Mouse (Mus musculus) CH12.LX (cell line): Measurements from ENCODE around the gene Adtrp. TPM values are rescaled to one million over a fixed set of nuclear protein-coding genes. Genes with fewer than 3 reads are reported as not detected.

Source experiments
- DNase-seq: peaks from one replicate; pipeline ENCODE4 v3.0.0-alpha.2; 2013; ENCODE audit errors: extremely low read depth
- H3K27ac ChIP-seq: 2 replicates; pipeline ENCODE4 v1.5.1; 2012; ENCODE audit warnings: low read depth, mild to moderate bottlenecking, control low read depth, moderate library complexity; ENCODE audit not compliant: insufficient read depth
- H3K27me3 ChIP-seq: replicated peaks from 2 replicates; pipeline ENCODE3; 2012; ENCODE audit warnings: inconsistent platforms
- H3K36me3 ChIP-seq, 2 experiments: replicated peaks in 1 of 2; 2 replicates each; pipeline versions ENCODE3 to v1.6.1; 2012; ENCODE audit warnings: inconsistent platforms in 1 of 2, low read length in 1 of 2, mild to moderate bottlenecking in 1 of 2, mixed read lengths in 1 of 2, moderate library complexity in 1 of 2; ENCODE audit not compliant: control insufficient read depth in 1 of 2, insufficient read depth in 1 of 2
- H3K4me1 ChIP-seq, 2 experiments: 2 replicates each; pipeline ENCODE4 v1.6.1; 2012; ENCODE audit warnings: inconsistent platforms in 1 of 2, moderate library complexity in 1 of 2; ENCODE audit not compliant: insufficient read depth in 2 of 2, control insufficient read depth in 1 of 2
- H3K4me2 ChIP-seq: 2 replicates; pipeline ENCODE4 v1.6.1; 2012; ENCODE audit warnings: low read depth, mild to moderate bottlenecking, control low read depth; ENCODE audit not compliant: poor library complexity, insufficient read depth, severe bottlenecking
- H3K4me3 ChIP-seq, 3 experiments: fragments of 150-350 bp in 1 of 3; sonication (generic) in 1 of 3; replicated peaks in 1 of 3; 2 replicates each; pipeline versions ENCODE3 to v1.5.1; 2011 to 2012; ENCODE audit warnings: low read depth in 2 of 3, low read length in 2 of 3, mild to moderate bottlenecking in 2 of 3, moderate library complexity in 2 of 3, control low read depth in 1 of 3, improper control_type of control experiment in 1 of 3, inconsistent platforms in 1 of 3, mixed read lengths in 1 of 3; ENCODE audit not compliant: poor library complexity in 1 of 3
- H3K79me2 ChIP-seq: replicated peaks from 2 replicates; pipeline ENCODE4 v1.6.1; 2012; ENCODE audit warnings: mild to moderate bottlenecking, moderate library complexity; ENCODE audit not compliant: control insufficient read depth, poor library complexity, insufficient read depth, severe bottlenecking; ENCODE audit errors: extremely low read depth
- H3K9ac ChIP-seq: 2 replicates; pipeline ENCODE4 v1.6.1; 2012; ENCODE audit warnings: low read depth, mild to moderate bottlenecking, control low read depth, moderate library complexity; ENCODE audit not compliant: insufficient read depth
- H3K9me3 ChIP-seq: replicated peaks from 2 replicates; pipeline ENCODE3; 2012; ENCODE audit warnings: low read length, inconsistent platforms, mixed read lengths
- BHLHE40 ChIP-seq: IDR thresholded peaks from 2 replicates; pipeline ENCODE4 v1.6.1; 2011; ENCODE audit warnings: mild to moderate bottlenecking, low read depth, low read length, improper control_type of control experiment
- CHD1 ChIP-seq: IDR thresholded peaks from 2 replicates; pipeline ENCODE4 v1.6.1; 2012; ENCODE audit warnings: low read depth, low read length, improper control_type of control experiment, inconsistent platforms
- CHD2 ChIP-seq: IDR thresholded peaks from 2 replicates; pipeline ENCODE4 v1.6.1; 2011; ENCODE audit warnings: low read length, improper control_type of control experiment
- ELF1 ChIP-seq: IDR thresholded peaks from 2 replicates; pipeline ENCODE4 v1.6.1; 2014; ENCODE audit warnings: low read depth, mild to moderate bottlenecking, inconsistent platforms, low read length, improper control_type of control experiment
- GABPA ChIP-seq: IDR thresholded peaks from 2 replicates; pipeline ENCODE4 v1.6.1; 2012; ENCODE audit warnings: low read depth, low read length, improper control_type of control experiment, inconsistent platforms; ENCODE audit not compliant: insufficient replicate concordance
- HCFC1 ChIP-seq: IDR thresholded peaks from 2 replicates; pipeline ENCODE4 v1.6.1; 2012; ENCODE audit warnings: low read depth, mild to moderate bottlenecking, inconsistent platforms, low read length, improper control_type of control experiment
- IRF4 ChIP-seq: IDR thresholded peaks from 2 replicates; pipeline ENCODE4 v1.6.1; 2014; ENCODE audit warnings: low read depth, mild to moderate bottlenecking, inconsistent platforms, low read length, improper control_type of control experiment
- JUND ChIP-seq: conservative IDR thresholded peaks from 2 replicates; pipeline ENCODE4 v1.6.1; 2011; ENCODE audit warnings: low read depth, low read length, improper control_type of control experiment
- KAT2A ChIP-seq: IDR thresholded peaks from 2 replicates; pipeline ENCODE4 v1.6.1; 2012; ENCODE audit warnings: low read length, improper control_type of control experiment, inconsistent platforms; ENCODE audit not compliant: insufficient replicate concordance
- MAX ChIP-seq: IDR thresholded peaks from 2 replicates; pipeline ENCODE4 v1.6.1; 2011; ENCODE audit warnings: low read length, improper control_type of control experiment
- MAZ ChIP-seq: IDR thresholded peaks from 2 replicates; pipeline ENCODE4 v1.6.1; 2012; ENCODE audit warnings: low read depth, mild to moderate bottlenecking, inconsistent platforms, low read length, improper control_type of control experiment, moderate library complexity
- MEF2A ChIP-seq: IDR thresholded peaks from 2 replicates; pipeline ENCODE4 v1.6.1; 2014; ENCODE audit warnings: low read depth, mild to moderate bottlenecking, inconsistent platforms, low read length, improper control_type of control experiment, borderline replicate concordance
- MXI1 ChIP-seq: IDR thresholded peaks from 2 replicates; pipeline ENCODE4 v1.6.1; 2011; ENCODE audit warnings: mild to moderate bottlenecking, low read depth, low read length, improper control_type of control experiment
- MYC ChIP-seq: IDR thresholded peaks from 2 replicates; pipeline ENCODE4 v1.6.1; 2011; ENCODE audit warnings: low read depth, mild to moderate bottlenecking, improper control_type of control experiment, low read length
- NRF1 ChIP-seq: IDR thresholded peaks from 2 replicates; pipeline ENCODE4 v1.6.1; 2014; ENCODE audit warnings: low read depth, mild to moderate bottlenecking, inconsistent platforms, low read length, improper control_type of control experiment, moderate library complexity
- PAX5 ChIP-seq: IDR thresholded peaks from 2 replicates; pipeline ENCODE4 v1.6.1; 2012; ENCODE audit warnings: low read length, inconsistent platforms, mixed read lengths
- POLR2A ChIP-seq: IDR thresholded peaks from 2 replicates; pipeline ENCODE4 v1.6.1; 2011; ENCODE audit warnings: low read depth, mild to moderate bottlenecking, improper control_type of control experiment, low read length
- POLR2AphosphoS2 ChIP-seq: IDR thresholded peaks from 2 replicates; pipeline ENCODE4 v1.6.1; 2011; ENCODE audit warnings: low read depth, low read length, improper control_type of control experiment
- RCOR1 ChIP-seq: conservative IDR thresholded peaks from 2 replicates; pipeline ENCODE4 v1.6.1; 2012; ENCODE audit warnings: low read depth, mild to moderate bottlenecking, inconsistent platforms, low read length, improper control_type of control experiment
- TCF12 ChIP-seq: IDR thresholded peaks from 2 replicates; pipeline ENCODE4 v1.6.1; 2014; ENCODE audit warnings: low read depth, mild to moderate bottlenecking, inconsistent platforms, low read length, improper control_type of control experiment
- UBTF ChIP-seq: IDR thresholded peaks from 2 replicates; pipeline ENCODE4 v1.6.1; 2012; ENCODE audit warnings: low read depth, mild to moderate bottlenecking, inconsistent platforms, low read length, improper control_type of control experiment, moderate library complexity
- USF1 ChIP-seq: IDR thresholded peaks from 2 replicates; pipeline ENCODE4 v1.6.1; 2014; ENCODE audit warnings: low read depth, mild to moderate bottlenecking, inconsistent platforms, low read length, improper control_type of control experiment
- USF2 ChIP-seq: conservative IDR thresholded peaks from 2 replicates; pipeline ENCODE4 v1.6.1; 2011; ENCODE audit warnings: low read depth, low read length, improper control_type of control experiment
- ZC3H11A ChIP-seq: IDR thresholded peaks from 2 replicates; pipeline ENCODE4 v1.6.1; 2012; ENCODE audit warnings: low read depth, mild to moderate bottlenecking, inconsistent platforms, low read length, improper control_type of control experiment
- ZKSCAN1 ChIP-seq: IDR thresholded peaks from 2 replicates; pipeline ENCODE4 v1.6.1; 2012; ENCODE audit warnings: low read depth, inconsistent platforms, low read length, improper control_type of control experiment, borderline replicate concordance
- ZMIZ1 ChIP-seq: IDR thresholded peaks from 2 replicates; pipeline ENCODE4 v1.6.1; 2012; ENCODE audit warnings: low read depth, mild to moderate bottlenecking, inconsistent platforms, low read length, improper control_type of control experiment
- dilution Hi-C: fragments of 300-500 bp; cut with MboI; formaldehyde crosslinking; loops from 2 replicates; pipeline ENCODE4 v1.14.3; 2020; ENCODE audit warnings: low sequenced_read_pairs; ENCODE audit not compliant: extremely low pct_unique_long_range_greater_than_20kb, extremely low pct_ligation_motif_present
- in situ Hi-C: fragments of 300-500 bp; cut with MboI; formaldehyde crosslinking; loops from 3 replicates; pipeline ENCODE4 v1.14.3; 2019; ENCODE audit warnings: low sequenced_read_pairs, low pct_ligation_motif_present, low pct_unique_long_range_greater_than_20kb, mixed read lengths
- polyA plus RNA-seq: library from polyadenylated mRNA; unstranded; fragments of >175 nt; gene quantifications from 2 replicates; pipeline ENCODE4 v1.2.1, GENCODE M21; 2012; ENCODE audit warnings: low read depth; ENCODE audit not compliant: insufficient read length
- total RNA-seq, 2 experiments: library from RNA; depleted of rRNA; stranded (reverse); fragments of 300-350 nt in 1 of 2; fragments of >200 nt in 1 of 2; gene quantifications; 2 replicates each; pipeline ENCODE4 v1.2.3; 2012 to 2014

Adtrp gene
- total and polyA plus RNA-seq, 3 experiments = 4.2 to 37.1 (median 7.2) TPM

GRCm38 (mm10) chr13:41719331-41719730 lies 128.2 kb downstream of the Adtrp start:
- DNase-seq = no peak
- in situ Hi-C loops (loop anchor here (25.0 kb wide), 1 partner anchor 318 kb away; no protein-coding TSS in a partner anchor), dilution Hi-C loops (no loop called here)
- H3K79me2 ChIP-seq = no peaks in the 10 kb centered on the region
- no peak overlapping the region for H3K4me2 ChIP-seq
- H3K9me3 ChIP-seq = peaks cover 3% of the 10 kb centered on the region
- no peaks in the 10 kb centered on the region for H3K36me3 ChIP-seq
- H3K27ac ChIP-seq = no peak overlapping the region
- no peaks in the 10 kb centered on the region for H3K4me1 ChIP-seq
- no peak overlapping the region for H3K4me3 ChIP-seq
- no peak overlapping the region for H3K9ac ChIP-seq
- H3K27me3 ChIP-seq = no peaks in the 10 kb centered on the region
- no peak for TF ChIP-seq ZMIZ1
- TF ChIP-seq CHD1 = no peak
- no peak for TF ChIP-seq MAZ
- TF ChIP-seq MEF2A = no peak
- TF ChIP-seq MAX = no peak
- TF ChIP-seq HCFC1 = no peak
- no peak for TF ChIP-seq USF2
- no peak for TF ChIP-seq UBTF
- no peak for TF ChIP-seq ZKSCAN1
- no peak for TF ChIP-seq CHD2
- no peak for TF ChIP-seq POLR2A
- TF ChIP-seq KAT2A = no peak
- no peak for TF ChIP-seq USF1
- no peak for TF ChIP-seq IRF4
- no peak for TF ChIP-seq GABPA
- TF ChIP-seq POLR2AphosphoS2 = no peak
- no peak for TF ChIP-seq ZC3H11A

GRCm38 (mm10) chr13:41718051-41718450 lies 129.4 kb downstream of the Adtrp start:
- H3K27me3 ChIP-seq = no peaks in the 10 kb centered on the region
- no peak overlapping the region for H3K4me2 ChIP-seq
- peaks cover 3% of the 10 kb centered on the region for H3K9me3 ChIP-seq
- TF ChIP-seq MXI1 (no peak), PAX5 (no peak), BHLHE40 (no peak), TCF12 (no peak), MAZ (no peak), JUND (no peak), RCOR1 (no peak), GABPA (no peak), ELF1 (no peak), MYC (no peak), POLR2A (no peak), KAT2A (no peak), NRF1 (no peak), POLR2AphosphoS2 (no peak)
- in situ Hi-C loops (loop anchor here (25.0 kb wide), 1 partner anchor 319 kb away; no protein-coding TSS in a partner anchor), dilution Hi-C loops (no loop called here)
- no peak overlapping the region for H3K9ac ChIP-seq
- no peak for DNase-seq
- no peaks in the 10 kb centered on the region for H3K79me2 ChIP-seq
- H3K36me3 ChIP-seq = no peaks in the 10 kb centered on the region
- no peak overlapping the region for H3K4me3 ChIP-seq
- no peaks in the 10 kb centered on the region for H3K4me1 ChIP-seq
- no peak overlapping the region for H3K27ac ChIP-seq
